In the genomic region with DNA sequence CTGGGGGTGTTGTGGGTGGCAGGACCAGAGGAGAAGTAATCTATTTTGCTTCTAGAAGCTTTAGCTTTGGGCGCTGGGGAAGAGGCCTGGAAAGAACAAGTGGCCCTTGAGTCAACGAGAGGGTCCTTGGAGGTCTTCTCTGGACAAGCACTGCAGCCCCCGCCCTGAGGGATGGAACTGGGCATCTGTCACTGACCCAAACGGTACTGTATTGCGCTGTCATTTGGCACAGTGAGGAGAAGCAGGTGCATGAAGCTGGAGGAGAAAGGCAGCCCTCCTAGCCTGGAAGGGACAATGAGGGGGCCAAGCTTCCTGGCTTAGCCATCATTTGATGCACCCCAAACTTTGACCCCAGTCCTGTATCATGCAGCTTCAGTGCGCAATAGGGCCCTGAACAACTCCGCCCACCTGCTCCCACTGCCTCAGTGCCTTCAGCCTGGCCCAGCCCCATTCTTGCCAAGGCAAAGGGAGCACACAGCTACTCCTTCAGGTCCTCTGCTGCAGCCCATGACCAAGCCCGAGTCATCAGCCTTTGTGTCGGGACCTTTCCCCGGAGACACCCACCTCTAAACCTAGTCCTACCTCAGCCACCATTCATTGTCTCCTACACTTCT, we compare ENCODE assay signal across 8 mouse cellular contexts. TPM values are rescaled to one million over a fixed set of nuclear protein-coding genes. Genes with fewer than 3 reads are reported as not detected.
DNase-seq lines count a peak whose midpoint lies in the region; ATAC-seq and TF ChIP-seq lines count a peak whose summit lies in the region.

No protein-coding gene starts in this region.

- H3K79me2 ChIP-seq in liver, adult 2 months (ENCODE audit: control insufficient read depth, insufficient read depth, low read length) = peaks cover 17% of the 10 kb centered on the region; the same call in 1 of the 2 replicates

- ATAC-seq in embryonic facial prominence, embryonic 14.5 days (ENCODE audit: low read depth) = no peak
- ATAC-seq in intestine, embryonic 15.5 days = peak; percentile 21

- peaks cover 27% of the 10 kb centered on the region for H3K36me3 ChIP-seq in embryonic facial prominence, embryonic 14.5 days (ENCODE audit: control insufficient read depth, insufficient read depth, low read length)
- peaks cover 13% of the 10 kb centered on the region for H3K36me3 ChIP-seq in intestine, embryonic 15.5 days
- no peaks in the 10 kb centered on the region for H3K36me3 ChIP-seq in liver, adult 2 months (ENCODE audit: control insufficient read depth, insufficient read depth, low read length)

- H3K27ac ChIP-seq in embryonic facial prominence, embryonic 14.5 days (replicated peaks; ENCODE audit: low read depth, low read length) = peak overlapping the region; percentile 96
- H3K27ac ChIP-seq in intestine, embryonic 15.5 days = peak overlapping the region; percentile 96
- H3K27ac ChIP-seq in liver, adult 2 months (replicated peaks; ENCODE audit: insufficient read depth, low read depth, low read length) = no peak overlapping the region

- H3K9ac ChIP-seq in embryonic facial prominence, embryonic 14.5 days (ENCODE audit: low read depth, low read length) = peak overlapping the region; percentile 97
- peak overlapping the region; percentile 97 for H3K9ac ChIP-seq in intestine, embryonic 15.5 days
- H3K9ac ChIP-seq in liver, adult 2 months (ENCODE audit: low read depth, low read length) = peak overlapping the region; percentile 85

- 37% methylated on average over 9 of the region's 10 CpGs for WGBS in embryonic facial prominence, embryonic 14.5 days
- 34% methylated on average over 10 of the region's 10 CpGs for WGBS in intestine, embryonic 15.5 days
- WGBS in liver, adult 2 months = 37% methylated on average over 10 of the region's 10 CpGs

- H3K4me2 ChIP-seq in embryonic facial prominence, embryonic 14.5 days (ENCODE audit: low read depth, low read length) = peak overlapping the region; percentile 92
- H3K4me2 ChIP-seq in intestine, embryonic 15.5 days (replicated peaks) = peak overlapping the region; percentile 69

- no peak for TF ChIP-seq POLR2A in liver, adult 2 months (IDR thresholded peaks at IDR 0.05; ENCODE audit: extremely low read depth, insufficient read depth, low read length)

- peak overlapping the region; percentile 99 for H3K4me3 ChIP-seq in embryonic facial prominence, embryonic 14.5 days (ENCODE audit: low read depth, low read length)
- peak overlapping the region; percentile 94 for H3K4me3 ChIP-seq in intestine, embryonic 15.5 days (replicated peaks)
- peak overlapping the region; percentile 13 for H3K4me3 ChIP-seq in liver, adult 2 months (ENCODE audit: insufficient read depth, low read depth, low read length)

- H3K4me1 ChIP-seq in embryonic facial prominence, embryonic 14.5 days (ENCODE audit: control insufficient read depth, insufficient read depth, low read length) = peaks cover 38% of the 10 kb centered on the region
- H3K4me1 ChIP-seq in intestine, embryonic 15.5 days (replicated peaks) = peaks cover 36% of the 10 kb centered on the region
- peaks cover 15% of the 10 kb centered on the region for H3K4me1 ChIP-seq in liver, adult 2 months (ENCODE audit: control insufficient read depth, insufficient read depth, low read length)

- peak; percentile 46 to 65 for DNase-seq in layer of hippocampus, adult 18-20 months (ENCODE audit: low spot score in 2 of 2)
- no peak for DNase-seq in layer of hippocampus, postnatal 14 days (ENCODE audit: low spot score in 2 of 2)
- peak; percentile 44 for DNase-seq in NIH3T3 (ENCODE audit: low read depth)
- no peak for DNase-seq in embryonic facial prominence, embryonic 14.5 days (ENCODE audit: low spot score)
- DNase-seq in liver, adult 2 months (ENCODE audit: extremely low read depth, low read depth, low spot score) = no peak
- DNase-seq in spleen, postnatal 4 days (ENCODE audit: low spot score in 2 of 2) = peak; percentile 58 to 80
- DNase-seq in right cerebral cortex, postnatal 36 days (ENCODE audit: low spot score in 2 of 2) = no peak

- no peaks in the 10 kb centered on the region for H3K9me3 ChIP-seq in embryonic facial prominence, embryonic 14.5 days (ENCODE audit: control insufficient read depth, low read length)
- no peaks in the 10 kb centered on the region for H3K9me3 ChIP-seq in intestine, embryonic 15.5 days

- TF ChIP-seq CTCF in liver, adult 2 months (IDR thresholded peaks at IDR 0.05; ENCODE audit: low read depth, low read length) = no peak

- H3K27me3 ChIP-seq in embryonic facial prominence, embryonic 14.5 days (replicated peaks; ENCODE audit: control insufficient read depth, insufficient read depth, low read length) = no peaks in the 10 kb centered on the region
- H3K27me3 ChIP-seq in intestine, embryonic 15.5 days (replicated peaks) = no peaks in the 10 kb centered on the region
- H3K27me3 ChIP-seq in liver, adult 2 months (ENCODE audit: control insufficient read depth, insufficient read depth, low read length) = no peaks in the 10 kb centered on the region

RNA-seq across cellular contexts. Expression of gene Calm3, which starts 1.4 kb away (rescaled TPM):
- 1,000 to 10,000 TPM; 2,132 to 2,161 TPM for total RNA-seq in layer of hippocampus, adult 18-20 months (2021)
- total RNA-seq in layer of hippocampus, postnatal 14 days (2021) = 1,000 to 10,000 TPM; 2,318 to 2,416 TPM
- 164 and 189 TPM in 2 replicates for polyA plus RNA-seq in embryonic facial prominence, embryonic 14.5 days (2014; fragmentation: Nextera tagmentation; extraction: Ambion mirVana)
- polyA plus RNA-seq in intestine, embryonic 15.5 days (2015; fragmentation: Nextera tagmentation; extraction: Ambion mirVana) = 137 and 140 TPM in 2 replicates
- total RNA-seq in liver, adult 2 months (2014; rRNA removed) = 64.9 and 77.4 TPM in 2 replicates
- polyA plus RNA-seq in liver, adult 2 months (2012; rRNA removed) = 72.0 and 78.1 TPM in 2 replicates

RNA-seq across cellular contexts. Expression of gene Ptgir, which starts 16.2 kb away (rescaled TPM):
- under 1 TPM in 1 of 2 experiments, not detected in 1; 0.10 TPM for total RNA-seq in layer of hippocampus, adult 18-20 months (2021)
- under 1 TPM in 1 of 2 experiments, not detected in 1; 0.28 TPM for total RNA-seq in layer of hippocampus, postnatal 14 days (2021)
- polyA plus RNA-seq in embryonic facial prominence, embryonic 14.5 days (2014; fragmentation: Nextera tagmentation; extraction: Ambion mirVana) = 1.8 and 1.9 TPM in 2 replicates
- polyA plus RNA-seq in intestine, embryonic 15.5 days (2015; fragmentation: Nextera tagmentation; extraction: Ambion mirVana) = 2.8 and 3.0 TPM in 2 replicates
- total RNA-seq in liver, adult 2 months (2014; rRNA removed) = 0.07 and 0.09 TPM in 2 replicates
- polyA plus RNA-seq in liver, adult 2 months (2012; rRNA removed) = 0.09 and 0.33 TPM in 2 replicates

RNA-seq across cellular contexts. Expression of gene Pnmal2, which starts 22.0 kb away (rescaled TPM):
- total RNA-seq in layer of hippocampus, adult 18-20 months (2021) = 100 to 1,000 TPM; 370 to 415 TPM
- total RNA-seq in layer of hippocampus, postnatal 14 days (2021) = 100 to 1,000 TPM; 240 to 246 TPM
- 20.9 and 21.9 TPM in 2 replicates for polyA plus RNA-seq in embryonic facial prominence, embryonic 14.5 days (2014; fragmentation: Nextera tagmentation; extraction: Ambion mirVana)
- 8.1 and 8.3 TPM in 2 replicates for polyA plus RNA-seq in intestine, embryonic 15.5 days (2015; fragmentation: Nextera tagmentation; extraction: Ambion mirVana)
- total RNA-seq in liver, adult 2 months (2014; rRNA removed) = under 0.01 and 0.07 TPM in 2 replicates
- polyA plus RNA-seq in liver, adult 2 months (2012; rRNA removed) = 0.02 and 0.10 TPM in 2 replicates

RNA-seq across cellular contexts. Expression of gene Gng8, which starts 30.9 kb away (rescaled TPM):
- total RNA-seq in layer of hippocampus, adult 18-20 months (2021) = 1 to 10 TPM; 2.6 to 2.8 TPM
- 1 to 10 TPM; 1.5 to 1.9 TPM for total RNA-seq in layer of hippocampus, postnatal 14 days (2021)
- 27.0 and 29.1 TPM in 2 replicates for polyA plus RNA-seq in embryonic facial prominence, embryonic 14.5 days (2014; fragmentation: Nextera tagmentation; extraction: Ambion mirVana)
- polyA plus RNA-seq in intestine, embryonic 15.5 days (2015; fragmentation: Nextera tagmentation; extraction: Ambion mirVana) = 7.4 and 8.3 TPM in 2 replicates
- not detected in 2 replicates for total RNA-seq in liver, adult 2 months (2014; rRNA removed)
- polyA plus RNA-seq in liver, adult 2 months (2012; rRNA removed) = 0.25 and 0.26 TPM in 2 replicates

RNA-seq across cellular contexts. Expression of gene Pnmal1, which starts 37.0 kb away (rescaled TPM):
- 100 to 1,000 TPM; 118 to 134 TPM for total RNA-seq in layer of hippocampus, adult 18-20 months (2021)
- total RNA-seq in layer of hippocampus, postnatal 14 days (2021) = 10 to 100 TPM; 72.5 to 74.5 TPM
- polyA plus RNA-seq in embryonic facial prominence, embryonic 14.5 days (2014; fragmentation: Nextera tagmentation; extraction: Ambion mirVana) = 2.1 and 2.3 TPM in 2 replicates
- 3.0 and 3.1 TPM in 2 replicates for polyA plus RNA-seq in intestine, embryonic 15.5 days (2015; fragmentation: Nextera tagmentation; extraction: Ambion mirVana)
- total RNA-seq in liver, adult 2 months (2014; rRNA removed) = not detected in 2 replicates
- polyA plus RNA-seq in liver, adult 2 months (2012; rRNA removed) = not detected in 2 replicates

Comparison
In these comparisons a context has a peak if more than half of its experiments do, and no peak if none do; other contexts are left out.
1. DNase-seq: peak in layer of hippocampus, adult 18-20 months (2 of 2), NIH3T3 (single experiment) and spleen, postnatal 4 days (2 of 2); none in layer of hippocampus, postnatal 14 days (0 of 2), embryonic facial prominence, embryonic 14.5 days (single experiment), liver, adult 2 months (single experiment) and right cerebral cortex, postnatal 36 days (0 of 2).
2. H3K4me3 ChIP-seq: peak in every context shown above with its lines; median percentile 99 in embryonic facial prominence, embryonic 14.5 days; 94 in intestine, embryonic 15.5 days; 13 in liver, adult 2 months.
3. RNA of gene Calm3, which starts 1.4 kb away (total RNA-seq): 2,318 to 2,416 TPM in layer of hippocampus, postnatal 14 days and 2,132 to 2,161 TPM in layer of hippocampus, adult 18-20 months; 64.9 to 77.4 TPM in liver, adult 2 months; every median in the first group is over 10 times any median in the second.
4. RNA of gene Pnmal2, which starts 22.0 kb away (total RNA-seq): 370 to 415 TPM in layer of hippocampus, adult 18-20 months and 240 to 246 TPM in layer of hippocampus, postnatal 14 days; under 0.01 to 0.07 TPM in liver, adult 2 months; every median in the first group is over 100 times any median in the second.
5. Peak in every context shown above with its lines, with median percentiles within 50 percentile points of each other: H3K9ac ChIP-seq.